Mouse (Mus musculus) limb, embryonic 13.5 days (tissue): ENCODE results near the gene Lman2l. TPM values are rescaled to one million over a fixed set of nuclear protein-coding genes. Genes with fewer than 3 reads are reported as not detected.

Source experiments
- ATAC-seq: fragments of 200-750 bp; cut with Nextera tagmentation; 2 replicates; pipeline ENCODE4 v1.8.0; 2017; ENCODE audit warnings: low read depth, moderate number of reproducible peaks, moderate TSS enrichment; ENCODE audit not compliant: low FRiP score
- H3K27ac ChIP-seq: fragments of 300-500 bp; sonication (generic); 2 replicates; pipeline ENCODE4 v1.5.1; 2015; ENCODE audit warnings: inconsistent platforms, mild to moderate bottlenecking, moderate library complexity
- H3K27me3 ChIP-seq: fragments of 300-500 bp; sonication (generic); 2 replicates; pipeline ENCODE4 v1.6.1; 2015; ENCODE audit warnings: mild to moderate bottlenecking, inconsistent platforms
- H3K36me3 ChIP-seq: fragments of 300-500 bp; sonication (generic); 2 replicates; pipeline ENCODE4 v1.6.1; 2015; ENCODE audit warnings: inconsistent platforms, mild to moderate bottlenecking, moderate library complexity
- H3K4me1 ChIP-seq: fragments of 300-500 bp; sonication (generic); 2 replicates; pipeline ENCODE4 v1.6.1; 2015; ENCODE audit warnings: inconsistent platforms
- H3K4me2 ChIP-seq: fragments of 300-500 bp; sonication (generic); replicated peaks from 2 replicates; pipeline ENCODE4 v1.6.1; 2015; ENCODE audit warnings: inconsistent platforms, mild to moderate bottlenecking, moderate library complexity
- H3K4me3 ChIP-seq: fragments of 300-500 bp; sonication (generic); 2 replicates; pipeline ENCODE4 v1.5.1; 2015; ENCODE audit warnings: moderate library complexity, mild to moderate bottlenecking, inconsistent platforms
- H3K9ac ChIP-seq: fragments of 300-500 bp; sonication (generic); 2 replicates; pipeline ENCODE4 v1.6.1; 2015; ENCODE audit warnings: mild to moderate bottlenecking, inconsistent platforms
- H3K9me3 ChIP-seq: fragments of 300-500 bp; sonication (generic); 2 replicates; pipeline ENCODE4 v1.6.1; 2016; ENCODE audit warnings: inconsistent platforms
- WGBS: fragments of 180-500 bp; shearing (Covaris S2); methylation state at CpG from one replicate; pipeline ENCODE4 v1.1.7; 2015; 5-methylcytosine and 5-hydroxymethylcytosine counted together
- polyA plus RNA-seq: library from polyadenylated mRNA; unstranded; fragments of >200 nt; fragmentation: Nextera tagmentation; extraction: Ambion mirVana; gene quantifications from 2 replicates; pipeline ENCODE4 v1.2.1, GENCODE M21; 2015

The Lman2l gene
- 53.2 and 56.8 TPM in 2 replicates for polyA plus RNA-seq

DNA sequence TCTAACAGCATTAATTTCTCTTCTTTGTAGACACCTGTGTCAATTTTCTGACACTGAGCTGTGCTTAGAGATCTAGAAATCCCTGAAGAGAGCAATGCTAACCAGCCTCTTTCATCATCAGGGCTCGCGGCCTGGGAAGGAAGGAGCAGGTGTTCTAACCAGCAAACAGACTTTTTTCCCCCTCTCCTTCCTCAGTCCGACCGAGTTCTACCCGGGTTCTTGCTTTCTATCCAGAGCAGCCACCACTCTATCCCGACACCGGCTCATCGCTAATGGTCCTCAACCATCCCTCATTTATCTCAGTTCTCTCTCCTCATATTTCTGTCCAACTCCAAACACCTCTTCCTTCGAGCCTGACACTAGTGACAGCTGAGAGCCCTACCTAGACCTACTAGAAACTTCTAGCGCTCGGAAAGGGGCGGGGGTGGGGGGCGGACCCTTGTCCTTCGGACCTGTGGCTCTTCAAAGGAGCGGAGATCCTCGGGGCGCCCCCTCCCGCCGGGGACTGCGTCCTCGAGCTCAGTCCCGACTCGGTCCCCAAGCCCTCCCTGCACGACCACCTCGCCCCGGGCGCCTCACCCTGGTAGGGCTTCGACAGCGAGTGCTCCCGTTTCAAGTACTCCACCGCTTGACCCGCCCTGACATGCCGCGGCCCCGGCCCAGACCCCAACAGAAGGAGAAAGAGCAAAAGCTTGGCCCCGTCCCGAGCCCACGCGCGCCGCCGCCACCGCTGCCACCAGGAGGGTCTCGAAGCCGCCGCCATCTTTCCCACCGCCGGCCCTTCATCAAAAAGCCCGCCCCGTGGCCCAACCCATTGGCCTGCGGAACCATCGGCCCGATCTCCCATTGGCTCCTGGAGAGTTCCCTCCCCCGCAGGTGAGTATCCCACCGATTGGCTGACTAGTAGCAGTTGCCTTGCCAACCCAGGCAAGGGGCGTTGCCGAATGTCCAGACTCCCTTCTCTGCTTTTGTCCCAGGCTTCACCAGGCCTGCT lies at the start of gene Lman2l:
Gene Lman2l (minus strand): TSS at position 801 of the 994 bp plus-strand sequence.
- H3K9me3 ChIP-seq, result no peaks in the 10 kb centered on the region
- peaks cover 24% of the 10 kb centered on the region for H3K36me3 ChIP-seq
- H3K4me1 ChIP-seq, result peaks cover 10% of the 10 kb centered on the region
- WGBS, result under 1% methylated on average over 57 of the region's 57 CpGs
- H3K4me3 ChIP-seq, result peak within 1 kb of the TSS; percentile 79
- H3K27me3 ChIP-seq, result no peaks in the 10 kb centered on the region
- H3K27ac ChIP-seq, result peak within 1 kb of the TSS; percentile 39; the same call in 1 of the 2 replicates
- peak within 1 kb of the TSS; percentile 80 for H3K4me2 ChIP-seq
- H3K9ac ChIP-seq, result peak within 1 kb of the TSS; percentile 77
- ATAC-seq, result peak; percentile 100

DNA sequence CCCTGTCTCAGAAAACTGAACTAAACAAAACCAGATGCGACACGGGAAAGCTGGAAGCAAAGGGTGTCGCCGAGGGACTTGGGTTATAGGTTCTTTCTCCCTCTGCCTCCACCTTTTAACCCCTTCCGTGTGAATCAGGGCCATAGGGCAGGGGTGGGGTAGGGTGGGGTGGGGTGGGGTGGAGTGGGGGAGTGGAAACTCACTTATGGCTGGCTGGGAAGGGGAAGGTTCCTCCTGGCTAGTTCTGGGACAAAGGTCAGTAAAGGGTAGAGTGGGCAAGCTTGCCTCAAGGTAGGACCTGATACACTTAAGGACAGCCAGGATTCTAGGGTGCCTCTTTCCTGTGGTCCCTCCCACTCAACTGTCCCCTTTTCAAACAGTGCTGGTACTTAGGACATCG lies 48.2 kb upstream of the Lman2l start:
- no peak overlapping the region for H3K4me3 ChIP-seq
- 19% methylated on average over 6 of the region's 6 CpGs for WGBS
- H3K27me3 ChIP-seq, result no peaks in the 10 kb centered on the region
- no peaks in the 10 kb centered on the region for H3K9me3 ChIP-seq
- peaks cover 10% of the 10 kb centered on the region; the same call in 1 of the 2 replicates for H3K36me3 ChIP-seq
- H3K9ac ChIP-seq, result no peak overlapping the region
- H3K27ac ChIP-seq, result no peak overlapping the region
- no peak for ATAC-seq
- H3K4me2 ChIP-seq, result no peak overlapping the region
- H3K4me1 ChIP-seq, result peaks cover 19% of the 10 kb centered on the region

GRCm38 (mm10) chr1:36492416-36493139 lies 47.5 kb upstream of the Lman2l start:
- Histone ChIP-seq H3K9ac (no peak overlapping the region), H3K4me3 (no peak overlapping the region), H3K4me1 (peaks cover 19% of the 10 kb centered on the region), H3K27me3 (no peaks in the 10 kb centered on the region), H3K9me3 (no peaks in the 10 kb centered on the region), H3K36me3 (0 out of 2 replicates have a peak, but pooled peaks cover 3% of the 10 kb centered on the region), H3K4me2 (no peak overlapping the region), H3K27ac (peak overlapping the region; percentile 22; the same call in 1 of the 2 replicates)
- ATAC-seq, result peak; percentile 82
- 37% methylated on average over 9 of the region's 9 CpGs for WGBS

- Histone ChIP-seq H3K9me3 (no peaks in the 10 kb centered on the region), H3K36me3 (no peaks in the 10 kb centered on the region), H3K4me1 (peaks cover 24% of the 10 kb centered on the region), H3K9ac (no peak overlapping the region), H3K27me3 (no peaks in the 10 kb centered on the region), H3K4me3 (no peak overlapping the region), H3K27ac (no peak overlapping the region), H3K4me2 (no peak overlapping the region)
- WGBS, result 62% methylated on average over 6 of the region's 6 CpGs
- ATAC-seq, result no peak
These were observed 44.6 kb upstream of the Lman2l start for GRCm38 (mm10) chr1:36489661-36490060.

DNA sequence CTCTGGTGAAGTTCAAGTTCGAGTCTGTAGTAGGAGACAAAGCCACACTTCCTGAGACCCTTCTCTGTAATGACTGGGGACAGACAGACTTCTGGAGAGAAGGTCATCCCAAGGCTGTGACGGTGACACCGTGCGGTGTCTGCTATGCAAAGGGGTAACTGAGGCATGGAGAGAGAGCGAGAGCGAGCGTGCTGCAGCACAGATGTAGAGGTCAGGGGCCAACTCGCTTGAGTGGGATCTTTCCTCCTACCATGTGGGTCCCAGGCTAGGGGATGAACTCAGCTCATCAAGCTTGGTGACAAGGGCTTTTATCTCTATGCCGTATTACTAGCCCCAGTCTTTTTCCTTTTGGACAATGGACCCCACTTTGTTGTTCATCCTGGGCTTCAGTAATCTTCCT lies 42.0 kb upstream of the Lman2l start:
- H3K27me3 ChIP-seq, result no peaks in the 10 kb centered on the region
- 95% methylated on average over 9 of the region's 9 CpGs for WGBS
- no peak overlapping the region for H3K4me2 ChIP-seq
- no peaks in the 10 kb centered on the region for H3K36me3 ChIP-seq
- no peak for ATAC-seq
- no peak overlapping the region for H3K9ac ChIP-seq
- H3K4me1 ChIP-seq, result peaks cover 7% of the 10 kb centered on the region
- no peaks in the 10 kb centered on the region for H3K9me3 ChIP-seq
- no peak overlapping the region for H3K4me3 ChIP-seq
- H3K27ac ChIP-seq, result no peak overlapping the region

DNA sequence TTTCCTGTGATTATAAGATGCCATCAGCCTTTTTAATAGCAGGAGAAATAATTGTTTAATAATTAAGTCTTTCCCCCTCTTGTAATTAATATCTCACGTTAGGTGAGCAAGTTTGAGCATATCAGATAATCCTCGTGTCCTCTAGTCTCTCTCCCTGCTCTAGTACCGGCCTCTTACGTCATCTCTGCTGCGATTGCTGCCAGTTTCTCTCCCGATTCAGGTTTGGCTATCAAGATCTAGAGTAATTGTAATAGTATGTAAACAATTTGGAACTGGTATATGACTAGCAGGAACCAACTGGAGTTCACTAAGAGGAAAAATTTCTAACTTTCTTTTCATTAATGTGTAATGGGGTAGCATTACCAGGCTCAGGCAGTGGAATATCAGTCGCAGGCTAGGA lies 40.0 kb upstream of the Lman2l start:
- Histone ChIP-seq H3K27ac (no peak overlapping the region), H3K27me3 (no peaks in the 10 kb centered on the region), H3K9ac (no peak overlapping the region), H3K4me1 (peaks cover 4% of the 10 kb centered on the region), H3K4me3 (no peak overlapping the region), H3K4me2 (no peak overlapping the region), H3K9me3 (no peaks in the 10 kb centered on the region), H3K36me3 (0 out of 2 replicates have a peak, but pooled peaks cover 2% of the 10 kb centered on the region)
- no peak for ATAC-seq
- 80% methylated on average over 7 of the region's 7 CpGs for WGBS

- no peak overlapping the region for H3K27ac ChIP-seq
- peaks cover 5% of the 10 kb centered on the region; the same call in 1 of the 2 replicates for H3K36me3 ChIP-seq
- H3K9me3 ChIP-seq, result no peaks in the 10 kb centered on the region
- H3K4me2 ChIP-seq, result no peak overlapping the region
- H3K4me3 ChIP-seq, result no peak overlapping the region
- WGBS, result 71% methylated on average over 4 of the region's 4 CpGs
- H3K27me3 ChIP-seq, result no peaks in the 10 kb centered on the region
- H3K4me1 ChIP-seq, result peaks cover 11% of the 10 kb centered on the region
- no peak for ATAC-seq
- H3K9ac ChIP-seq, result no peak overlapping the region
These were observed 38.8 kb upstream of the Lman2l start for GRCm38 (mm10) chr1:36483825-36484224.

GRCm38 (mm10) chr1:36479903-36480899 lies 35.1 kb upstream of the Lman2l start:
- peaks cover 5% of the 10 kb centered on the region; the same call in 1 of the 2 replicates for H3K36me3 ChIP-seq
- H3K9me3 ChIP-seq, result no peaks in the 10 kb centered on the region
- ATAC-seq, result no peak
- no peak overlapping the region for H3K9ac ChIP-seq
- no peak overlapping the region for H3K4me2 ChIP-seq
- no peak overlapping the region for H3K27ac ChIP-seq
- WGBS, result 87% methylated on average over 12 of the region's 12 CpGs
- H3K4me1 ChIP-seq, result peaks cover 43% of the 10 kb centered on the region
- no peak overlapping the region for H3K4me3 ChIP-seq
- no peaks in the 10 kb centered on the region for H3K27me3 ChIP-seq

DNA sequence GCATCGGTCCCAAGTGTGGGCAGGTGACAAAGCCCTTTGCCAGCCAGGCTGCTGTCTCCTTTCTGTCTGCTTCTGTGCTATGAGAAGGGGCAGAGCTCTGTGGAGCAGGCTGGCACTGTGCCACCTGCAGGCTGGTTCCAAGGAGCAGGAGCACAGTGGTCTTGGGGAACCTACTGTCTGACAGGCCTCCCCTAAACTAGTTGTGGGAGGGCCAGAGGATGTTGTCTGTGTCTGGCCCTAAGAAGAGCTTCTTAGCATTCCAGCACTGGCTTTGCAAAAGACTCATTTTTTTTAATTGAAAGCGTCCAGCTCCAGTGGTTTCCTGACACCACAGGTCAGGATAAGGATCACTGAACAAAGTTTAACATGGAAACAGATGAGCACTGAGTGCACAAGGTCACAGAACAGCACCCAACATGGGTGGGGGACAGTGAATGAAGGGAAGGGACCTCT lies 33.3 kb upstream of the Lman2l start:
- H3K27ac ChIP-seq, result no peak overlapping the region
- ATAC-seq, result no peak
- H3K9ac ChIP-seq, result no peak overlapping the region
- H3K36me3 ChIP-seq, result peaks cover 5% of the 10 kb centered on the region; the same call in 1 of the 2 replicates
- H3K9me3 ChIP-seq, result no peaks in the 10 kb centered on the region
- no peak overlapping the region for H3K4me2 ChIP-seq
- peaks cover 62% of the 10 kb centered on the region for H3K4me1 ChIP-seq
- H3K27me3 ChIP-seq, result no peaks in the 10 kb centered on the region
- 69% methylated on average over 2 of the region's 2 CpGs for WGBS
- no peak overlapping the region for H3K4me3 ChIP-seq

DNA sequence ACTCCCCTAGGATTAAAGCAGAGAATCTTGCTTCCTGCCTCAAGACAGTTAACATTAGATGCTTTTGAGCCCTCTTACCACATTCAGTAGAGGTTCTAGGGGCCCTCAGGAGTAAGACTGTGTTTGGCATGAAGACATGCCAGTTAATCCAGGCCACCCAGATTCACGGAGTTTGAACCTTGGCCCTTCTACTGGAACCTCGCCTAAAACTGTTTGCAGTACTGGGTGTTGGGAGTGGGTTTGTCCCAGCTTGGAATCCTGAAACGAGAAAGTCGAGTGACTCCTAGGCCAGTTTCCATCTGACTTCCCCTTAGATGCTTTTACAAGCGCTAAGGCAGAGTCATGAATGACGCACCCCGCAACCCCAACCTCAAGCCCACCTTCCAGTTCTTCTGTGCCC lies 31.4 kb upstream of the Lman2l start:
- Histone ChIP-seq H3K4me2 (peak overlapping the region; percentile 83), H3K9ac (0 out of 2 replicates have a peak overlapping the region, but pooled peaks have one; percentile 35), H3K27me3 (no peaks in the 10 kb centered on the region), H3K9me3 (no peaks in the 10 kb centered on the region), H3K4me3 (peak overlapping the region; percentile 68), H3K4me1 (peaks cover 78% of the 10 kb centered on the region), H3K36me3 (peaks cover 5% of the 10 kb centered on the region; the same call in 1 of the 2 replicates), H3K27ac (peak overlapping the region; percentile 91)
- 63% methylated on average over 7 of the region's 7 CpGs for WGBS
- no peak for ATAC-seq
